Mouse (Mus musculus): ENCODE data around the gene Med25. TPM values are rescaled to one million over a fixed set of nuclear protein-coding genes. Genes with fewer than 3 reads are reported as not detected.
A peak's percentile ranks its signal among the peaks of the same experiment; 100 is the strongest.

Med25 gene
- 135 and 139 TPM in 2 replicates for polyA plus RNA-seq (2014; fragmentation: Nextera tagmentation; extraction: Ambion mirVana)

DNA sequence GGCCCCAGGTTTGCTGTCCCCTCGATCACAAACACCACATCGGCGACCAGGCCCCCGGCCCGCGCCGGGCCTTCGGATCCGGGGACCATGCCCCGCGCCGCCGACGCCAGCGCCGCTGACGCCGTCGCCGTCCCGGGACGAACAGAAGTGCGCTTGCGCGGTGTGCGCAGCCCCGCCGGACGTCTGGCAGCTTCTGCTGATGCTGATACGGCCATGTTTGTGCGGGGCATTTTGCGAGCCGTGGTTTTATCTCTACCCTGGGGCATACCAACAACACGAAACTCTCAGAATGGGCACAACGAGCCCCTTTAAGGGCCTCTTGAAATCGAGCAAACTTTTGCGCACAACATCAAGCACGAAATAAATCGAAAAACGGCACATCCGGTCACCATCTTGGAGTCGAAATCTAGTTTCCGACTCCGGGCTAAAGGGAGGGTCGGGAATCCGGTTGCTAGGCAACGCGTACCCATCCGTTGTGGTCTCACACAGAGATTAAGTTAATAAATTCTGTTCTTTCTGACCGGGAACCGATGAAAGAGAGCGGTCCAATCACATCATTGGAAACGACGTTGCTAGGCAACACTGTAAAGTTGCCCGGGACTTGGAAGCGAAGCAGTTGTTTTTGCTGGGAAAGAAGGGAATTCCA lies at the start of gene Med25:
Gene Med25, minus strand, starts transcription at position 437 of the 646 bp plus-strand sequence.
- DNase-seq (ENCODE audit: low spot score) (peak; percentile 94), ATAC-seq (replicated peaks; ENCODE audit: low FRiP score) (peak; percentile 79)
- peak within 1 kb of the TSS; percentile 95 for H3K27ac ChIP-seq (ENCODE audit: low read depth, low read length)
- WGBS, result under 1% methylated on average over 56 of the region's 56 CpGs
- no peaks in the 10 kb centered on the region for H3K27me3 ChIP-seq (ENCODE audit: control insufficient read depth, insufficient read depth, low read length)
- peaks cover 30% of the 10 kb centered on the region for H3K4me1 ChIP-seq (replicated peaks; ENCODE audit: control insufficient read depth, insufficient read depth, low read length)
- peak within 1 kb of the TSS; percentile 86 for H3K4me3 ChIP-seq (ENCODE audit: low read depth, low read length)
- H3K4me2 ChIP-seq (ENCODE audit: low read depth, low read length, severe bottlenecking), result peak within 1 kb of the TSS; percentile 88
- H3K9me3 ChIP-seq (ENCODE audit: control insufficient read depth, low read length), result no peaks in the 10 kb centered on the region
- H3K9ac ChIP-seq (ENCODE audit: low read length), result peak within 1 kb of the TSS; percentile 84
- no peaks in the 10 kb centered on the region; the same call in 1 of the 2 replicates for H3K36me3 ChIP-seq (ENCODE audit: control insufficient read depth, insufficient read depth, low read length)

GRCm38 (mm10) chr7:44938680-44939079 lies 46.2 kb upstream of the Med25 start:
- Histone ChIP-seq H3K9me3 (ENCODE audit: control insufficient read depth, low read length) (no peaks in the 10 kb centered on the region), H3K36me3 (ENCODE audit: control insufficient read depth, insufficient read depth, low read length) (no peaks in the 10 kb centered on the region), H3K27me3 (ENCODE audit: control insufficient read depth, insufficient read depth, low read length) (no peaks in the 10 kb centered on the region), H3K9ac (ENCODE audit: low read length) (no peak overlapping the region), H3K4me1 (replicated peaks; ENCODE audit: control insufficient read depth, insufficient read depth, low read length) (no peaks in the 10 kb centered on the region), H3K4me3 (ENCODE audit: low read depth, low read length) (no peak overlapping the region), H3K4me2 (ENCODE audit: low read depth, low read length, severe bottlenecking) (no peak overlapping the region), H3K27ac (ENCODE audit: low read depth, low read length) (no peak overlapping the region)
- WGBS, result 97% methylated on average over 4 of the region's 4 CpGs
- DNase-seq (ENCODE audit: low spot score) (no peak), ATAC-seq (replicated peaks; ENCODE audit: low FRiP score) (no peak)

GRCm38 (mm10) chr7:44929204-44930151 lies 37.0 kb upstream of the Med25 start, which contains the start of gene Ap2a1:
Ap2a1 (minus strand) TSS chr7:44929496.
- H3K4me1 ChIP-seq (replicated peaks; ENCODE audit: control insufficient read depth, insufficient read depth, low read length), result peaks cover 12% of the 10 kb centered on the region

DNA sequence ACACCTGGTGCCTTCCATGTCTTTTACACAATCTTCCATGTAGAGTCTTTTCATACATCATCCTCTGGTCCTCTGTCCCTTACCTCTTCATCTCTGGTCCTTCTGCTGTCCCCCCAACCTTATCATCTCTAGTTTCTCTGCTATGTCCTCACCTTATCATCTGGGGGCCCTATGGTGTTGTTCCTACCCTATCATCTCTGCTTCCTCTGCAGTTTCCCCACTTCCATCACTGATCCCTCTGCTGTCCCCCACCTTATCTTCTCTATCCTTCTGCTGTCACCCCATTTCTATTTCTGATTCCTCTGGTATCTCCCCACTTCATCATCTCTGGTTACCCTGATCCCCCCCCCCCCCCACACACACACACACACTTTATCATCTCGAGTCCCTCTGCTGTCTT lies 36.1 kb upstream of the Med25 start:
- Histone ChIP-seq H3K4me3 (ENCODE audit: low read depth, low read length) (peak overlapping the region; percentile 97), H3K4me2 (ENCODE audit: low read depth, low read length, severe bottlenecking) (peak overlapping the region; percentile 62), H3K27ac (ENCODE audit: low read depth, low read length) (no peak overlapping the region), H3K9ac (ENCODE audit: low read length) (peak overlapping the region; percentile 91), H3K9me3 (ENCODE audit: control insufficient read depth, low read length) (no peaks in the 10 kb centered on the region), H3K27me3 (ENCODE audit: control insufficient read depth, insufficient read depth, low read length) (no peaks in the 10 kb centered on the region), H3K36me3 (ENCODE audit: control insufficient read depth, insufficient read depth, low read length) (no peaks in the 10 kb centered on the region; the same call in 1 of the 2 replicates), H3K4me1 (replicated peaks; ENCODE audit: control insufficient read depth, insufficient read depth, low read length) (peaks cover 12% of the 10 kb centered on the region)
- DNase-seq (ENCODE audit: low spot score) (no peak), ATAC-seq (replicated peaks; ENCODE audit: low FRiP score) (no peak)
- WGBS, result 0% methylated on average over 1 of the region's 1 CpGs

More at GRCm38 (mm10) chr7:44929204-44930151, 37.0 kb upstream of the Med25 start, which contains the start of gene Ap2a1:
- H3K9me3 ChIP-seq (ENCODE audit: control insufficient read depth, low read length), result no peaks in the 10 kb centered on the region
- H3K4me2 ChIP-seq (ENCODE audit: low read depth, low read length, severe bottlenecking), result peak within 1 kb of the TSS; percentile 67
- DNase-seq (ENCODE audit: low spot score) (peak; percentile 100), ATAC-seq (replicated peaks; ENCODE audit: low FRiP score) (peak; percentile 99)
- peak within 1 kb of the TSS; percentile 91 for H3K9ac ChIP-seq (ENCODE audit: low read length)
- H3K27me3 ChIP-seq (ENCODE audit: control insufficient read depth, insufficient read depth, low read length), result no peaks in the 10 kb centered on the region
- peak within 1 kb of the TSS; percentile 97 for H3K4me3 ChIP-seq (ENCODE audit: low read depth, low read length)
- H3K27ac ChIP-seq (ENCODE audit: low read depth, low read length), result peak within 1 kb of the TSS; percentile 90
- under 1% methylated on average over 83 of the region's 84 CpGs for WGBS
- H3K36me3 ChIP-seq (ENCODE audit: control insufficient read depth, insufficient read depth, low read length), result no peaks in the 10 kb centered on the region; the same call in 1 of the 2 replicates

GRCm38 (mm10) chr7:44925468-44925867 lies 33.0 kb upstream of the Med25 start:
- WGBS, result 66% methylated on average over 3 of the region's 3 CpGs
- H3K36me3 ChIP-seq (ENCODE audit: control insufficient read depth, insufficient read depth, low read length), result peaks cover 3% of the 10 kb centered on the region; the same call in 1 of the 2 replicates
- no peaks in the 10 kb centered on the region for H3K9me3 ChIP-seq (ENCODE audit: control insufficient read depth, low read length)
- H3K4me3 ChIP-seq (ENCODE audit: low read depth, low read length), result no peak overlapping the region
- ATAC-seq (replicated peaks; ENCODE audit: low FRiP score) (no peak), DNase-seq (ENCODE audit: low spot score) (no peak)
- H3K27ac ChIP-seq (ENCODE audit: low read depth, low read length), result no peak overlapping the region
- H3K9ac ChIP-seq (ENCODE audit: low read length), result no peak overlapping the region
- H3K4me2 ChIP-seq (ENCODE audit: low read depth, low read length, severe bottlenecking), result no peak overlapping the region
- H3K27me3 ChIP-seq (ENCODE audit: control insufficient read depth, insufficient read depth, low read length), result no peaks in the 10 kb centered on the region
- H3K4me1 ChIP-seq (replicated peaks; ENCODE audit: control insufficient read depth, insufficient read depth, low read length), result peaks cover 12% of the 10 kb centered on the region

DNA sequence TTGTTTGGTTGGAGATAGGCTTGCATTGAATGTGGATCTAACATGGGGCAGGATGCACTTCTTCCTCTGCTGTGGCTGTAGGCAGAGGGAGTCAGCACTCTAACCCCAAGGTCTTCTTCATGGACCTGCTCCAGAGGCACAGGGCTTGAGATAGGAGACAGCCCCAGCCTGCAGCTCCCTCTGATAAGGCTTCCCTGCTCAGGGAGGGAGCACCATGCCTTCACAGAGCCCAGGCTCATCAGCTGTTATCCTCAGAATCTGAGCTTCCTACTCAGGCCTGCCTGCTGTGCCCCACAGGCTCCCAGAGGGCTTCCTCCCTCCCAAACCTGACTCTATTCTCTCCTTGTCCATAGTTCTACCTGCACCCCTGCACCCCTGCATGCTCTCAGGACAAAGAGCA lies 30.0 kb upstream of the Med25 start:
- DNase-seq (ENCODE audit: low spot score) (no peak), ATAC-seq (replicated peaks; ENCODE audit: low FRiP score) (no peak)
- Histone ChIP-seq H3K9me3 (ENCODE audit: control insufficient read depth, low read length) (no peaks in the 10 kb centered on the region), H3K4me2 (ENCODE audit: low read depth, low read length, severe bottlenecking) (no peak overlapping the region), H3K4me1 (replicated peaks; ENCODE audit: control insufficient read depth, insufficient read depth, low read length) (no peaks in the 10 kb centered on the region), H3K4me3 (ENCODE audit: low read depth, low read length) (no peak overlapping the region), H3K9ac (ENCODE audit: low read length) (no peak overlapping the region), H3K27ac (ENCODE audit: low read depth, low read length) (no peak overlapping the region), H3K27me3 (ENCODE audit: control insufficient read depth, insufficient read depth, low read length) (no peaks in the 10 kb centered on the region), H3K36me3 (ENCODE audit: control insufficient read depth, insufficient read depth, low read length) (peaks cover 3% of the 10 kb centered on the region; the same call in 1 of the 2 replicates)

DNA sequence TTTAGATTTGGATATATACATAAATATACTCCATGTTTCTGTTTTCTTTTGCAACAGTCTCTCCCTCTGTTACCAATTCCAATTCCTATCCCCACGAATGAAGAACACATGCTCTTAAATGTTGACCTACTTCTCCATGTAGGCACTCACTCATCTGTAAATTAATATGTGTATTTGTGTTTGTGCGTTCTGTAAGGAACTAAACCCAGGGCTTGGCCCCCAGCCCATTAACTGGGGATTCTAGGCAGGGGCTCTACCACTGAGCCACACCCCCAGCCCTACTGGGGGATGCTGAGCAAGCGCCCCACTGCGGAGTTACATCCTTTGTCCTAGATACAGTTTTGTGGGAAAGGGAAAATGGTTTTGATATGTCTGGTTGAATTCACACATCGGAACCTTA lies 26.6 kb upstream of the Med25 start:
- 89% methylated on average over 5 of the region's 5 CpGs for WGBS
- Histone ChIP-seq H3K4me1 (replicated peaks; ENCODE audit: control insufficient read depth, insufficient read depth, low read length) (no peaks in the 10 kb centered on the region), H3K27me3 (ENCODE audit: control insufficient read depth, insufficient read depth, low read length) (no peaks in the 10 kb centered on the region), H3K4me2 (ENCODE audit: low read depth, low read length, severe bottlenecking) (no peak overlapping the region), H3K36me3 (ENCODE audit: control insufficient read depth, insufficient read depth, low read length) (peaks cover 3% of the 10 kb centered on the region; the same call in 1 of the 2 replicates), H3K4me3 (ENCODE audit: low read depth, low read length) (no peak overlapping the region), H3K27ac (ENCODE audit: low read depth, low read length) (no peak overlapping the region), H3K9me3 (ENCODE audit: control insufficient read depth, low read length) (no peaks in the 10 kb centered on the region), H3K9ac (ENCODE audit: low read length) (no peak overlapping the region)
- no peak for ATAC-seq (replicated peaks; ENCODE audit: low FRiP score)
- no peak for DNase-seq (ENCODE audit: low spot score)

DNA sequence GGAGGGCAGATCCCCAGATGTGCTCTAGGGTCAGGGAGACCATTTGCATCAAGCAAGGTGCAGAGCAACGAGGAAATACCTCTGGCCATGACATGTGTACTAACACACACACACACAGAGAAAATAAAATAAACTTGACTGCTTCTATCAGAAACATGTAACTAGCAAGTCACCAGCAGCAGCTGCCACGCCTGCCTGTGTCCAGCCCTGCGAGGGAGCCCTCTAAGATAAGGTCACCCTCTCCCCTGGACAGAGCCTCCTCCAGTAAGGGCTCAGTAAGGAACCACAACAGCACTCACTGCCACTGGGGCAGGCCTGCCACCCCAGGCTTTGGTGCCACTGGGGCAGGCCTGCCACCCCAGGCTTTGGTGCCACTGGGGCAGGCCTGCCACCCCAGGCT lies 25.7 kb upstream of the Med25 start:
- ATAC-seq (replicated peaks; ENCODE audit: low FRiP score) (no peak), DNase-seq (ENCODE audit: low spot score) (no peak)
- H3K36me3 ChIP-seq (ENCODE audit: control insufficient read depth, insufficient read depth, low read length), result peaks cover 3% of the 10 kb centered on the region; the same call in 1 of the 2 replicates
- no peaks in the 10 kb centered on the region for H3K27me3 ChIP-seq (ENCODE audit: control insufficient read depth, insufficient read depth, low read length)
- H3K9me3 ChIP-seq (ENCODE audit: control insufficient read depth, low read length), result no peaks in the 10 kb centered on the region
- H3K4me2 ChIP-seq (ENCODE audit: low read depth, low read length, severe bottlenecking), result no peak overlapping the region
- H3K4me3 ChIP-seq (ENCODE audit: low read depth, low read length), result no peak overlapping the region
- 85% methylated on average over 3 of the region's 3 CpGs for WGBS
- H3K4me1 ChIP-seq (replicated peaks; ENCODE audit: control insufficient read depth, insufficient read depth, low read length), result no peaks in the 10 kb centered on the region
- H3K27ac ChIP-seq (ENCODE audit: low read depth, low read length), result no peak overlapping the region
- H3K9ac ChIP-seq (ENCODE audit: low read length), result no peak overlapping the region
